Mouse (Mus musculus) neural tube, embryonic 12.5 days (tissue): ENCODE results near the gene Slc9a3r2. TPM values are rescaled to one million over a fixed set of nuclear protein-coding genes. Genes with fewer than 3 reads are reported as not detected.

Source experiments
- ATAC-seq: fragments of 200-750 bp; cut with Nextera tagmentation; 2 replicates; pipeline ENCODE4 v1.8.0; 2017; ENCODE audit warnings: low read depth, mild to moderate bottlenecking, moderate TSS enrichment, moderate library complexity; ENCODE audit not compliant: low FRiP score
- H3K27ac ChIP-seq: fragments of 300-500 bp; sonication (generic); 2 replicates; pipeline ENCODE4 v1.5.1; 2016
- H3K27me3 ChIP-seq: fragments of 300-500 bp; sonication (generic); replicated peaks from 2 replicates; pipeline ENCODE4 v1.6.1; 2016; ENCODE audit warnings: mild to moderate bottlenecking
- H3K36me3 ChIP-seq: fragments of 300-500 bp; sonication (generic); 2 replicates; pipeline ENCODE4 v1.6.1; 2016; ENCODE audit warnings: mild to moderate bottlenecking
- H3K4me1 ChIP-seq: fragments of 300-500 bp; sonication (generic); 2 replicates; pipeline ENCODE4 v1.6.1; 2016
- H3K4me2 ChIP-seq: fragments of 300-500 bp; sonication (generic); replicated peaks from 2 replicates; pipeline ENCODE4 v1.6.1; 2016; ENCODE audit warnings: mild to moderate bottlenecking
- H3K4me3 ChIP-seq: fragments of 300-500 bp; sonication (generic); 2 replicates; pipeline ENCODE4 v1.5.1; 2016
- H3K9ac ChIP-seq: fragments of 300-500 bp; sonication (generic); 2 replicates; pipeline ENCODE4 v1.6.1; 2016; ENCODE audit warnings: mild to moderate bottlenecking
- H3K9me3 ChIP-seq: fragments of 300-500 bp; sonication (generic); 2 replicates; pipeline ENCODE4 v1.6.1; 2016; ENCODE audit warnings: mild to moderate bottlenecking
- WGBS: fragments of 180-500 bp; shearing (Covaris S2); methylation state at CpG from one replicate; pipeline ENCODE4 v1.1.7; 2016; 5-methylcytosine and 5-hydroxymethylcytosine counted together
- microRNA-seq: library from miRNA; unstranded; fragments of <30 nt; microRNA quantifications from one replicate; pipeline ENCODE4, GENCODE M21; 2017
- polyA plus RNA-seq: library from polyadenylated mRNA; unstranded; fragments of >200 nt; fragmentation: Nextera tagmentation; extraction: Ambion mirVana; gene quantifications from 2 replicates; pipeline ENCODE4 v1.2.1, GENCODE M21; 2016

Slc9a3r2 gene
- polyA plus RNA-seq, 1 experiment from 2014 or later, result 36.9 TPM

DNA sequence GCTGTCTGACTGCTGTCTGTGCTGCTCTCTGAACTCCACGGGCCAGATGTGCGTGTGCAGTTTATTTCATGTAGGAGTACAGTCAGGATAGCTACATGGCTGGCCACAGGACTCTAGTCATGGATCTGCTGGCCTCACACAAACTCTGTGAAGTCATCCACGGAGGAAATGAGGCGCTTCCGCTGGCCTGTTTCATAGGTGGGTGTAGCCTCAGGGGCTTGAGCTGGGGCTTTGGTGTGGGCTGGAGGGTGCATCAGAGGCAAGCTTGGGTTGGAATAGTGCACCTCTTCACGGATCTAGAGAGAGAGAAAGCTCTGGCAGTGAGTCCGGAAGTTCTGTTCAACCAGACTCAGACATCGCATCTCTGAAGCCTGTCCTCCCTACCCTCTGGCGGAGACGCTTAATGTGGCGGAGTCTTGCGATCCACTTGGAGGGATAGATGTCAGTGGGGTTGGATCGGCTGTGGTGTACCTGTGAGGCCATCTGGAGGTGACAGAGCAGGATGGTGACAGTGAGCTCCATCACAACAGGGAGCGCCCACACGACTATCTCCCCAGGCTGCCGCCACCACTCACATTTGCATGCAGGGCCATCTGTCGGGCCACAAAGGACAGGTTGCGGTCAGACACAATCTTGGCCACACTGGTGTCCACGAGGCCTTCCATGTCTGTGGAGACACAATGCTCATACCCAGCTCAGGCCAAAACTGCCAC is 53.5 kb downstream of the Slc9a3r2 start:
- 0 out of 2 replicates have a peak overlapping the region, but pooled peaks have one; percentile 7 for H3K9ac ChIP-seq
- no peaks in the 10 kb centered on the region for H3K27me3 ChIP-seq
- H3K27ac ChIP-seq, result no peak overlapping the region
- peaks cover 99% of the 10 kb centered on the region for H3K36me3 ChIP-seq
- no peak for ATAC-seq
- 93% methylated on average over 19 of the region's 19 CpGs for WGBS
- no peaks in the 10 kb centered on the region for H3K4me1 ChIP-seq
- H3K4me3 ChIP-seq, result no peak overlapping the region
- no peaks in the 10 kb centered on the region for H3K9me3 ChIP-seq
- H3K4me2 ChIP-seq, result no peak overlapping the region

DNA sequence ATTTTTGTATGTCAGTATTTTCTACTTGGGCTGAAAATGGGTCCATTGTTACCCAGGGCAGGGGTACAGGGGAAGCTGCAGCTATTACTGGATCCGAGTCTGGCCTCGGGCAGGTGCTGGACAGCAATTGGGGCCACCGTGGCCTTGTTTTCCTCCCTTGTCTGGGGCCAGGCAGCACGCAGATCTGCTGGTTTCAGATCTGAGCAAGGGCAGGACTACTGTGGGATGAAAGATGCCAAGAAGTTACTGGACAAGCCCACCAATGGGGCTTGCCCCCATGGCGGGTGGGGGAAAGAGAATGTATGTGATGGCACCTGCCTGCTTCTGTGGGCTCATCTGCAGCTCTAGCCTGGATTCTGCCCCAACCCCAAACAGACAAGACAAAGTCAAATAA is 54.1 kb downstream of the Slc9a3r2 start:
- Histone ChIP-seq H3K4me1 (no peaks in the 10 kb centered on the region), H3K9me3 (no peaks in the 10 kb centered on the region), H3K27ac (no peak overlapping the region), H3K4me2 (no peak overlapping the region), H3K4me3 (no peak overlapping the region), H3K9ac (no peak overlapping the region), H3K27me3 (no peaks in the 10 kb centered on the region), H3K36me3 (peaks cover 99% of the 10 kb centered on the region)
- no peak for ATAC-seq
- 84% methylated on average over 5 of the region's 5 CpGs for WGBS

DNA sequence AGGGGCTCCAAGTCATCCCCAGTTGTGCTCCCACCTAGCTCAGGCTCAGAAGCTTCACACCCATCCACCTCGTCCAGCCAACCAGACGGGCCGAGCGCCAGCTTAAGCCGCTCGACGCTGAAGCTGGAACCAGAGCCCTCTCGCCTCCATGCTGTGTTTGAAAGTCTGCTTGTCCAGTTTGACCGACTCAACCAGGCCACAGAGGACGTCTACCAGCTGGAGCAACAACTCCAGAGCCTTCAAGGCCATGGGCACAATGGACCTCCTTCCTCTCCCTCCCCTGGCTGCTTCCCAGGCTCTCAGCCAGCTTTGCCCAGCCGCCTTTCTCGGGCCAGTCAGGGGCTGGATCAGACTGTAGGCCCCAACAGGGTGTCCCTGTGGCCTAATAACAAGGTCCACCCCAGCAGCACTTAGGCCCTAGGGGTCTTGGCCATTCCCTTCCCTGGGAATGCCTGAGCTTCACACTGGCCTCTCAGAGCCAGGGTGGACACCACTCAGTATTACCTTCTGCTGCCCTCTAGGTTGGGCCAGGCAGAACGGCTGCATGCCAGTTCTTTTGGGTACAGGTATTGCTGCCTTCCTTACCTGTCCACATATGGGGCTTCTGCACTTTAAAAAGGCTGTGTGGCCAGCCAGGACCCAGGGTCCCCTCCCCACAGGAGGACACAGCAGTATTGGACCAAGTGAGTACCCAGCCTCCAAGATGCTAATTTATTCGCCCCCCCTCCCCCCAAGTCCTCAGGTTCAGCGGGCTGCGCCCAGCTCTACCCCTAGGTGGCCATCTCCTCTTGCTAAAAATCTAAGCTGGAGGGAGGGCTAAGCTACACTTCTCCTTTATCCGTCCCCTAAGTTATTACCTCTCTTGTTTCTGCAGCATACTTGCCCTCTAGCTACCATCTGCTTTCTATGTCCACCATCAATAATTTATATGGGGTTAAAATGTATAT is 54.7 kb downstream of the Slc9a3r2 start:
- Histone ChIP-seq H3K27ac (no peak overlapping the region), H3K9me3 (no peaks in the 10 kb centered on the region), H3K27me3 (no peaks in the 10 kb centered on the region), H3K36me3 (peaks cover 99% of the 10 kb centered on the region), H3K4me1 (no peaks in the 10 kb centered on the region), H3K4me2 (no peak overlapping the region), H3K9ac (no peak overlapping the region), H3K4me3 (no peak overlapping the region)
- WGBS, result 80% methylated on average over 17 of the region's 17 CpGs
- no peak for ATAC-seq

DNA sequence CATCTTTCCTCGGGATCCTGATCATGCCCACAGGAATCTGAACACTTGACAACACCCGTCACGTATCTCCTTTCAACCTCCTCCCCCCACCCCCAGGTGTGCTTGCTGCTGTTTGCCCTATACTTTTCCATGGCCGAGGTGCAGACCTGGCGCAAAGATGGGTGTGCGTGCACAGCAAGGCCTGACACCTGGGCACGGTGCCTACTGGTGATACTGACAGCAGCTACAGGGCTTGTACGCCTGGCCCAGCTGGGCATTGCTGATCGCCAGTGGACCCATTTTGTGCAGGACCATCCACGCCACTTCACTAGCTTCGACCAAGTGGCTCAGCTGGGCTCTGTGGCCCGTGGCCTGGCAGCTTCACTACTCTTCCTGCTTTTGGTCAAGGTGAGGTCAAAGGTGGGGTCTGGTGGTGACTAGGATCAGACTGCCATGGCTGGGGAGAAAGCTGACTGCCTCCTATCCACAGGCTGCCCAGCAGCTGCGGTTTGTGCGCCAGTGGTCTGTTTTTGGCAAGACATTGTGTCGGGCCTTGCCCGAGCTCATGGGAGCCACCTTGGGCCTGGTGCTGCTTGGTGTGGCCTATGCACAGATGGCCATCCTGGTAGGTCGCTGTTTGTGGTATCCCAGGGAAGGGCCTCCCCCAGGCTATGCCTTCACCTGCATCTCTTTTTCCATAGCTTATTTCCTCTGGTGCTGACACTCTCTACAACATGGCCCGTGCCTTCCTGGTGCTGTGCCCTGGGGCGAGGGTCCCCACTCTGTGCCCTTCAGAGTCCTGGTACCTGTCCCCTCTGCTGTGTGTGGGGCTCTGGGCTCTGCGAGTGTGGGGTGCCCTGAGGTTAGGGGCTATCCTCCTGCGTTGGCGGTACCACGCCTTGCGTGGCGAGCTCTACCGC is 55.9 kb downstream of the Slc9a3r2 start:
- no peak overlapping the region for H3K4me2 ChIP-seq
- H3K9ac ChIP-seq, result no peak overlapping the region
- peaks cover 95% of the 10 kb centered on the region for H3K36me3 ChIP-seq
- no peaks in the 10 kb centered on the region for H3K27me3 ChIP-seq
- no peaks in the 10 kb centered on the region for H3K9me3 ChIP-seq
- no peaks in the 10 kb centered on the region for H3K4me1 ChIP-seq
- no peak overlapping the region for H3K27ac ChIP-seq
- whole genome bisulfite sequencing, result 95% methylated on average over 26 of the region's 26 CpGs
- no peak overlapping the region for H3K4me3 ChIP-seq
- ATAC-seq, result no peak

DNA sequence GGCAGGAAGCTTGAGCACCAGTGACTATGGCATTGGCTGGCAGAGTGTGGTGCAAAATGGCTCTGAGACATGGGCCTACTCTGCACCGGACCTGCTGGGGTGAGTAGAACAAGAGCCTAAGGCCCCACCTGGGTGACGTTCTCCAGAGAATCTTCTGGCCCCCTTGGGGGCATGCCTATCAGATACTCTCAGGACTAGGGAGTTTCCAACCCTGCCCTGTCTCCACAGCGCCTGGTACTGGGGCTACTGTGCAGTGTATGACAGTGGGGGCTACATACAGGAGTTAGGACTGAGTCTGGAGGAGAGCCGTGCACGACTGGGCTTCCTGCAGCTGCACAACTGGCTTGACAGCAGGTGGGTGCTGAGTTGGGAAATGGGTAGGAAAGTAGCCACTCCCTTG is 56.9 kb downstream of the Slc9a3r2 start:
- Histone ChIP-seq H3K36me3 (peaks cover 91% of the 10 kb centered on the region), H3K27ac (no peak overlapping the region), H3K9ac (no peak overlapping the region), H3K9me3 (no peaks in the 10 kb centered on the region), H3K4me1 (no peaks in the 10 kb centered on the region), H3K4me2 (no peak overlapping the region), H3K27me3 (no peaks in the 10 kb centered on the region), H3K4me3 (no peak overlapping the region)
- no peak for ATAC-seq
- 93% methylated on average over 5 of the region's 5 CpGs for WGBS

DNA sequence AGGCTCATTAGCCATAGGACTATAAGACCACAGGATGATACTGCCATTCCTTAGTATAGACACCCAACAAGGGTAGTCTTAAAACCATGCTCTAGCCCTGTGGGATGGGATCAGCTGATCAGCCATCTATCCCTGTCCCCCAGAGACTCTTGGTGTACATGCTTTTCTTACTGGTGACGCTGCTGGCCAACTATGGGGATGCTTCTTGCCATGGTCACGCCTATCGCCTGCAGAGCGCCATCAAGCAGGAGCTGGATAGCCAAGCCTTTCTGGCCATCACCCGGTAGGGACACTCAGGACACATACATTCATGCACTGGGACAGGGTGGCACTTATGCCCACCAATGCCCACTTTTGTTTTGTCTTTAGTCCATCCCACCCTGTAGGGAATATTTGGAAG is 58.4 kb downstream of the Slc9a3r2 start:
- peaks cover 90% of the 10 kb centered on the region for H3K36me3 ChIP-seq
- H3K27ac ChIP-seq, result no peak overlapping the region
- no peak overlapping the region for H3K4me2 ChIP-seq
- no peaks in the 10 kb centered on the region for H3K9me3 ChIP-seq
- no peak overlapping the region for H3K9ac ChIP-seq
- no peak overlapping the region for H3K4me3 ChIP-seq
- WGBS, result 97% methylated on average over 5 of the region's 5 CpGs
- no peaks in the 10 kb centered on the region for H3K27me3 ChIP-seq
- ATAC-seq, result no peak
- H3K4me1 ChIP-seq, result no peaks in the 10 kb centered on the region

DNA sequence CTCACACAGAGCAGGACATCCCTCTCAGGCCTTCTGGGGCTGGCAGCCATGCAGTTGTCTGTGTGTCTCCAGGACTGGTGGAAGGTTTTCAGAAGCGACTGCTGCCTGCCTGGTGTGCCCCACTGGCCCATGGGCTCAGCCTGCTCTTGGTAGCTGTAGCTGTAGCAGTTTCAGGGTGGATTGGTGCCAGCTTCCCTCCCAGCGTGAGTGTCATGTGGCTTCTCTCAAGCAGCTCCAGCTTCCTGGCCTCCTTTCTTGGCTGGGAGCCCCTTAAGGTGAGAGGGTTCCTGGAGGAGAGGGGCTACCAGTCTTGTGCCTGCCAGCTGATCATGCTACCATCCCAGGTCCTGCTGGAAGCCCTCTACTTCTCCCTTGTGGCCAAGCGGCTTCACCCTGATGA is 59.2 kb downstream of the Slc9a3r2 start:
- 93% methylated on average over 3 of the region's 3 CpGs for WGBS
- H3K4me3 ChIP-seq, result no peak overlapping the region
- no peaks in the 10 kb centered on the region for H3K9me3 ChIP-seq
- no peaks in the 10 kb centered on the region for H3K4me1 ChIP-seq
- H3K9ac ChIP-seq, result no peak overlapping the region
- no peak overlapping the region for H3K27ac ChIP-seq
- H3K4me2 ChIP-seq, result no peak overlapping the region
- H3K27me3 ChIP-seq, result no peaks in the 10 kb centered on the region
- ATAC-seq, result no peak
- peaks cover 90% of the 10 kb centered on the region for H3K36me3 ChIP-seq

Small RNAs within 50 kb of the gene (microRNA-seq; reads per million reads assigned to microRNA genes)
- not detected for gene Gm24589

Other genes starting within 250 kb of the Slc9a3r2 start
- gene Rnps1, start 235.8 kb downstream of the Slc9a3r2 start, polyA plus RNA-seq, result 333 and 341 TPM in 2 replicates
- gene Eci1, start 223.7 kb downstream of the Slc9a3r2 start, polyA plus RNA-seq, result 58.0 and 67.9 TPM in 2 replicates
- gene Dnase1l2, start 207.2 kb downstream of the Slc9a3r2 start, polyA plus RNA-seq, result 3.4 and 4.4 TPM in 2 replicates
- 37.9 and 38.5 TPM in 2 replicates for gene E4f1, start 180.0 kb downstream of the Slc9a3r2 start, polyA plus RNA-seq
- gene Pgp, start 179.9 kb downstream of the Slc9a3r2 start, polyA plus RNA-seq, result 58.6 and 62.7 TPM in 2 replicates
- 0.28 TPM in 2 replicates for gene Bricd5, start 176.4 kb downstream of the Slc9a3r2 start, polyA plus RNA-seq
- gene Mlst8, start 171.2 kb downstream of the Slc9a3r2 start, polyA plus RNA-seq, result 33.8 and 34.9 TPM in 2 replicates
- 23.2 and 25.4 TPM in 2 replicates for gene Caskin1, start 161.7 kb downstream of the Slc9a3r2 start, polyA plus RNA-seq
- 83.4 and 84.0 TPM in 2 replicates for gene Traf7, start 122.4 kb downstream of the Slc9a3r2 start, polyA plus RNA-seq
- 1.6 and 2.2 TPM in 2 replicates for gene Rab26, start 116.1 kb downstream of the Slc9a3r2 start, polyA plus RNA-seq
- 23.0 and 26.5 TPM in 2 replicates for gene Pkd1, start 100.5 kb downstream of the Slc9a3r2 start, polyA plus RNA-seq
- gene Tsc2, start 17.7 kb downstream of the Slc9a3r2 start, polyA plus RNA-seq, result 66.5 and 75.0 TPM in 2 replicates
- gene Nthl1, start 17.6 kb downstream of the Slc9a3r2 start, polyA plus RNA-seq, result 10.5 and 12.4 TPM in 2 replicates
- gene Npw, start 8.1 kb upstream of the Slc9a3r2 start, polyA plus RNA-seq, result not detected in 2 replicates
- 24.1 and 27.2 TPM in 2 replicates for gene Zfp598, start 19.4 kb upstream of the Slc9a3r2 start, polyA plus RNA-seq
- 42.3 and 43.3 TPM in 2 replicates for gene Syngr3, start 39.6 kb upstream of the Slc9a3r2 start, polyA plus RNA-seq
- 40.2 and 41.9 TPM in 2 replicates for gene Gfer, start 45.8 kb upstream of the Slc9a3r2 start, polyA plus RNA-seq
- 2.4 and 3.0 TPM in 2 replicates for gene Noxo1, start 45.9 kb upstream of the Slc9a3r2 start, polyA plus RNA-seq
- gene Tbl3, start 57.3 kb upstream of the Slc9a3r2 start, polyA plus RNA-seq, result 91.5 and 95.3 TPM in 2 replicates
- gene Rnf151, start 67.7 kb upstream of the Slc9a3r2 start, polyA plus RNA-seq, result not detected in 2 replicates
- gene Rps2, start 67.8 kb upstream of the Slc9a3r2 start, polyA plus RNA-seq, result 826 and 871 TPM in 2 replicates
- 230 and 240 TPM in 2 replicates for gene Ndufb10, start 74.2 kb upstream of the Slc9a3r2 start, polyA plus RNA-seq
- not detected in 2 replicates for gene Rpl3l, start 77.5 kb upstream of the Slc9a3r2 start, polyA plus RNA-seq
- 23.3 and 24.8 TPM in 2 replicates for gene Msrb1, start 86.3 kb upstream of the Slc9a3r2 start, polyA plus RNA-seq
- gene Hs3st6, start 102.7 kb upstream of the Slc9a3r2 start, polyA plus RNA-seq, result 0.62 and 0.69 TPM in 2 replicates
- not detected in 2 replicates for gene Meiob, start 154.0 kb upstream of the Slc9a3r2 start, polyA plus RNA-seq
- gene Hagh, start 189.8 kb upstream of the Slc9a3r2 start, polyA plus RNA-seq, result 37.5 and 40.0 TPM in 2 replicates
- gene Fahd1, start 200.0 kb upstream of the Slc9a3r2 start, polyA plus RNA-seq, result 18.2 and 18.7 TPM in 2 replicates
- gene Igfals, start 215.7 kb upstream of the Slc9a3r2 start, polyA plus RNA-seq, result 0.28 and 0.32 TPM in 2 replicates
- gene Nubp2, start 236.0 kb upstream of the Slc9a3r2 start, polyA plus RNA-seq, result 75.4 and 75.9 TPM in 2 replicates
- 53.1 and 57.7 TPM in 2 replicates for gene Spsb3, start 236.3 kb upstream of the Slc9a3r2 start, polyA plus RNA-seq
- 41.6 and 44.5 TPM in 2 replicates for gene Eme2, start 244.8 kb upstream of the Slc9a3r2 start, polyA plus RNA-seq
- gene Mrps34, start 244.8 kb upstream of the Slc9a3r2 start, polyA plus RNA-seq, result 89.9 and 98.4 TPM in 2 replicates
- 49.7 and 55.1 TPM in 2 replicates for gene Nme3, start 246.2 kb upstream of the Slc9a3r2 start, polyA plus RNA-seq